Mouse (Mus musculus): ENCODE results near the gene Gm10322. TPM values are rescaled to one million over a fixed set of nuclear protein-coding genes. Genes with fewer than 3 reads are reported as not detected.

The Gm10322 gene
- total RNA-seq, 1 experiment, result not detected

DNA sequence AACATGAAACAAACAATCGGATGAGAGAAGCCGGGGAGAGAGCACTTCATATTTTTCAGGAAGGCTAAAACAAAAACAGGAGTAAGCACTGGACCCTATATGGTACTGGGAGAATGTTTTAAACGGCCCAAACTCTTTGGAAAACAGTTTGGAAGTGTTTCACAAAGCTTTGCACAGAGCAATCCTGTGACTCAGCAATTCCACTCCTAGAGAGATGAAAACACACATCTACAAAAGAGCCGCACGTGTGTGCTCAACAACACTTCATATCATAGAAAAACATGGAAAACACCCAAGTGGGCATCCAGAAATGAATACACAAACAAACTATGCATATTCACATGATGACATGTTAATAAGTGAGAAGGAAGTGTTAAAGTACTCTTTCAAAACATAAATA lies 30.2 kb upstream of the Gm10322 start:
- H3K36me3 ChIP-seq (ENCODE audit: control insufficient read depth, insufficient read depth, low read length, poor library complexity, severe bottlenecking), result no peaks in the 10 kb centered on the region
- no peaks in the 10 kb centered on the region for H3K9me3 ChIP-seq (ENCODE audit: control insufficient read depth, insufficient read depth, low read depth, low read length)
- no peak overlapping the region for H3K27ac ChIP-seq (ENCODE audit: insufficient read depth, low read depth, low read length, poor library complexity, severe bottlenecking)
- no peak for DNase-seq (ENCODE audit: low read depth, low spot score)
- H3K4me3 ChIP-seq (ENCODE audit: insufficient read depth in 1 of 2, low read depth in 1 of 2, low read length in 2 of 2, poor library complexity in 1 of 2, severe bottlenecking in 1 of 2), result no peak overlapping the region
- in situ Hi-C loops (cut with MboI; ENCODE audit: low sequenced_read_pairs in 2 of 2, unreplicated experiment in 2 of 2), result no loop called here
- no peak overlapping the region for H3K9ac ChIP-seq (ENCODE audit: insufficient read depth, low read depth, low read length, poor library complexity, severe bottlenecking)
- peaks cover under 1 to 11% of the 10 kb centered on the region in 2 experiments; a peak in 2 of 4 replicates for H3K4me1 ChIP-seq (ENCODE audit: control insufficient read depth in 2 of 2, insufficient read depth in 2 of 2, low read length in 2 of 2, poor library complexity in 1 of 2)
- TF ChIP-seq CHD2 (IDR thresholded peaks at IDR 0.05; ENCODE audit: low read depth, low read length), result no peak
- TF ChIP-seq ZNF384 (IDR thresholded peaks at IDR 0.05; ENCODE audit: low read depth, low read length), result no peak

- in situ Hi-C loops (cut with MboI; ENCODE audit: low sequenced_read_pairs in 2 of 2, unreplicated experiment in 2 of 2), result no loop called here
- no peak for DNase-seq (ENCODE audit: low read depth, low spot score)
- no peak overlapping the region for H3K9ac ChIP-seq (ENCODE audit: insufficient read depth, low read depth, low read length, poor library complexity, severe bottlenecking)
- no peak overlapping the region for H3K27ac ChIP-seq (ENCODE audit: insufficient read depth, low read depth, low read length, poor library complexity, severe bottlenecking)
- no peaks in the 10 kb centered on the region for H3K36me3 ChIP-seq (ENCODE audit: control insufficient read depth, insufficient read depth, low read length, poor library complexity, severe bottlenecking)
- no peak overlapping the region for H3K4me3 ChIP-seq (ENCODE audit: insufficient read depth in 1 of 2, low read depth in 1 of 2, low read length in 2 of 2, poor library complexity in 1 of 2, severe bottlenecking in 1 of 2)
- 0 out of 4 replicates have a peak, but pooled peaks cover 0 to 5% of the 10 kb centered on the region in 2 experiments for H3K4me1 ChIP-seq (ENCODE audit: control insufficient read depth in 2 of 2, insufficient read depth in 2 of 2, low read length in 2 of 2, poor library complexity in 1 of 2)
- TF ChIP-seq HCFC1 (IDR thresholded peaks at IDR 0.05; ENCODE audit: borderline replicate concordance, insufficient read depth, low read length), result no peak
- no peak for TF ChIP-seq CHD2 (IDR thresholded peaks at IDR 0.05; ENCODE audit: low read depth, low read length)
- no peak for TF ChIP-seq ZC3H11A (IDR thresholded peaks at IDR 0.05; ENCODE audit: borderline replicate concordance, low read depth, low read length)
- TF ChIP-seq MAFK (IDR thresholded peaks at IDR 0.05; ENCODE audit: insufficient read depth, low read depth, low read length), result no peak
- TF ChIP-seq ZNF384 (IDR thresholded peaks at IDR 0.05; ENCODE audit: low read depth, low read length), result no peak
- no peaks in the 10 kb centered on the region for H3K9me3 ChIP-seq (ENCODE audit: control insufficient read depth, insufficient read depth, low read depth, low read length)
These were observed 29.0 kb upstream of the Gm10322 start for GRCm38 (mm10) chr10:59586821-59587220.

DNA sequence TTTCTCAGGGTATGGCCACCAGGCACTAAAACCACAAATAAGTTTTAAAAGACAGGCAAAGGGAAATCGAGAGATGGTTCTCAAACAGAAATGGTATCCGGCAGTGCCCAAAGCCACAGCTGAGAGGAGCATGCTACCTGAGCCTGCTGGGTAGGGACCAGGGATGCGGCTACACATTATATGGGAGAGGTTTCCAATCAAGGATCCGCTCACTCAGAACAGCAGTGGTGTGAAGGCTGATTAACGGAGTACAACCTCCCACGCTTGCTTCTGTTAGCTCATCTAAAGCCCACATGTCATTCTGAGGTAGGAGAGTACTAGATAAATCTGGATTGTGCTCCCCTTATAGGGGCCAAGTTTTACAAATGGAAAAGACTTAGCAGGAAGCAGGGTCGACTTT lies 27.7 kb upstream of the Gm10322 start:
- Histone ChIP-seq H3K4me3 (ENCODE audit: insufficient read depth in 1 of 2, low read depth in 1 of 2, low read length in 2 of 2, poor library complexity in 1 of 2, severe bottlenecking in 1 of 2) (no peak overlapping the region), H3K9me3 (ENCODE audit: control insufficient read depth, insufficient read depth, low read depth, low read length) (no peaks in the 10 kb centered on the region), H3K36me3 (ENCODE audit: control insufficient read depth, insufficient read depth, low read length, poor library complexity, severe bottlenecking) (no peaks in the 10 kb centered on the region), H3K9ac (ENCODE audit: insufficient read depth, low read depth, low read length, poor library complexity, severe bottlenecking) (no peak overlapping the region), H3K27ac (ENCODE audit: insufficient read depth, low read depth, low read length, poor library complexity, severe bottlenecking) (no peak overlapping the region), H3K4me1 (ENCODE audit: control insufficient read depth in 2 of 2, insufficient read depth in 2 of 2, low read length in 2 of 2, poor library complexity in 1 of 2) (0 out of 4 replicates have a peak, but pooled peaks cover 0 to 5% of the 10 kb centered on the region in 2 experiments)
- no peak for DNase-seq (ENCODE audit: low read depth, low spot score)
- no peak for TF ChIP-seq HCFC1 (IDR thresholded peaks at IDR 0.05; ENCODE audit: borderline replicate concordance, insufficient read depth, low read length)
- TF ChIP-seq MAFK (IDR thresholded peaks at IDR 0.05; ENCODE audit: insufficient read depth, low read depth, low read length), result no peak
- TF ChIP-seq ZC3H11A (IDR thresholded peaks at IDR 0.05; ENCODE audit: borderline replicate concordance, low read depth, low read length), result no peak
- TF ChIP-seq ZNF384 (IDR thresholded peaks at IDR 0.05; ENCODE audit: low read depth, low read length), result no peak
- TF ChIP-seq CHD2 (IDR thresholded peaks at IDR 0.05; ENCODE audit: low read depth, low read length), result no peak
- in situ Hi-C loops (cut with MboI; ENCODE audit: low sequenced_read_pairs in 2 of 2, unreplicated experiment in 2 of 2), result no loop called here

DNA sequence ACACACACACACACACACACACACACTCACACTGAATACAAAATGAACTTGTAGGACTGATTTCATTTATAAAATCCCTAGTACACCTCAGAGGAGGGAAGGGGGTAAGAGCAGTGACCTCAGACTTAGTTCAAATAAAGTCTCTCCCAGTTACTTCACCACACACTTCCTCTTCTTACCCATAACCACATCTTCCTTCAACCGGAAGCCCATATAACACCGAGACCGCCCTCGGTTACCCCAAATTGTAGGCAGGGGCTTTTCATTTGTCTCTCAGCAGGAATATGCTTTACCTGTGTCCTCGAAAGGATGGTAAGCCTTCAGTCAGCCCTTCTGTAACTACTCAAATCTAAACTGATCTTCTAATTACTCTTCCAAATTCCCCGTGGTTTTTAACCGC lies 26.4 kb upstream of the Gm10322 start:
- no peak for TF ChIP-seq MAFK (IDR thresholded peaks at IDR 0.05; ENCODE audit: insufficient read depth, low read depth, low read length)
- no peak for TF ChIP-seq ZC3H11A (IDR thresholded peaks at IDR 0.05; ENCODE audit: borderline replicate concordance, low read depth, low read length)
- TF ChIP-seq HCFC1 (IDR thresholded peaks at IDR 0.05; ENCODE audit: borderline replicate concordance, insufficient read depth, low read length), result no peak
- no peak for TF ChIP-seq CHD2 (IDR thresholded peaks at IDR 0.05; ENCODE audit: low read depth, low read length)
- TF ChIP-seq ZNF384 (IDR thresholded peaks at IDR 0.05; ENCODE audit: low read depth, low read length), result no peak
- no peak for DNase-seq (ENCODE audit: low read depth, low spot score)
- Histone ChIP-seq H3K9me3 (ENCODE audit: control insufficient read depth, insufficient read depth, low read depth, low read length) (no peaks in the 10 kb centered on the region), H3K36me3 (ENCODE audit: control insufficient read depth, insufficient read depth, low read length, poor library complexity, severe bottlenecking) (no peaks in the 10 kb centered on the region), H3K9ac (ENCODE audit: insufficient read depth, low read depth, low read length, poor library complexity, severe bottlenecking) (no peak overlapping the region), H3K4me3 (ENCODE audit: insufficient read depth in 1 of 2, low read depth in 1 of 2, low read length in 2 of 2, poor library complexity in 1 of 2, severe bottlenecking in 1 of 2) (no peak overlapping the region), H3K27ac (ENCODE audit: insufficient read depth, low read depth, low read length, poor library complexity, severe bottlenecking) (no peak overlapping the region), H3K4me1 (ENCODE audit: control insufficient read depth in 2 of 2, insufficient read depth in 2 of 2, low read length in 2 of 2, poor library complexity in 1 of 2) (peaks cover 2 to 8% of the 10 kb centered on the region in 2 experiments; a peak in 1 of 4 replicates)
- in situ Hi-C loops (cut with MboI; ENCODE audit: low sequenced_read_pairs in 2 of 2, unreplicated experiment in 2 of 2), result no loop called here

GRCm38 (mm10) chr10:59589856-59590255 lies 26.0 kb upstream of the Gm10322 start:
- Histone ChIP-seq H3K4me3 (ENCODE audit: insufficient read depth in 1 of 2, low read depth in 1 of 2, low read length in 2 of 2, poor library complexity in 1 of 2, severe bottlenecking in 1 of 2) (no peak overlapping the region), H3K9ac (ENCODE audit: insufficient read depth, low read depth, low read length, poor library complexity, severe bottlenecking) (no peak overlapping the region), H3K9me3 (ENCODE audit: control insufficient read depth, insufficient read depth, low read depth, low read length) (no peaks in the 10 kb centered on the region), H3K27ac (ENCODE audit: insufficient read depth, low read depth, low read length, poor library complexity, severe bottlenecking) (no peak overlapping the region), H3K4me1 (ENCODE audit: control insufficient read depth in 2 of 2, insufficient read depth in 2 of 2, low read length in 2 of 2, poor library complexity in 1 of 2) (peaks cover 2 to 8% of the 10 kb centered on the region in 2 experiments; a peak in 1 of 4 replicates), H3K36me3 (ENCODE audit: control insufficient read depth, insufficient read depth, low read length, poor library complexity, severe bottlenecking) (no peaks in the 10 kb centered on the region)
- in situ Hi-C loops (cut with MboI; ENCODE audit: low sequenced_read_pairs in 2 of 2, unreplicated experiment in 2 of 2), result no loop called here
- no peak for DNase-seq (ENCODE audit: low read depth, low spot score)
- TF ChIP-seq ZNF384 (IDR thresholded peaks at IDR 0.05; ENCODE audit: low read depth, low read length) (no peak), ZC3H11A (IDR thresholded peaks at IDR 0.05; ENCODE audit: borderline replicate concordance, low read depth, low read length) (no peak), CHD2 (IDR thresholded peaks at IDR 0.05; ENCODE audit: low read depth, low read length) (no peak), HCFC1 (IDR thresholded peaks at IDR 0.05; ENCODE audit: borderline replicate concordance, insufficient read depth, low read length) (no peak), MAFK (IDR thresholded peaks at IDR 0.05; ENCODE audit: insufficient read depth, low read depth, low read length) (no peak)

Data from ES-E14 (cell line).